8 mouse cellular contexts compared by ENCODE assay signal in the genomic region with DNA sequence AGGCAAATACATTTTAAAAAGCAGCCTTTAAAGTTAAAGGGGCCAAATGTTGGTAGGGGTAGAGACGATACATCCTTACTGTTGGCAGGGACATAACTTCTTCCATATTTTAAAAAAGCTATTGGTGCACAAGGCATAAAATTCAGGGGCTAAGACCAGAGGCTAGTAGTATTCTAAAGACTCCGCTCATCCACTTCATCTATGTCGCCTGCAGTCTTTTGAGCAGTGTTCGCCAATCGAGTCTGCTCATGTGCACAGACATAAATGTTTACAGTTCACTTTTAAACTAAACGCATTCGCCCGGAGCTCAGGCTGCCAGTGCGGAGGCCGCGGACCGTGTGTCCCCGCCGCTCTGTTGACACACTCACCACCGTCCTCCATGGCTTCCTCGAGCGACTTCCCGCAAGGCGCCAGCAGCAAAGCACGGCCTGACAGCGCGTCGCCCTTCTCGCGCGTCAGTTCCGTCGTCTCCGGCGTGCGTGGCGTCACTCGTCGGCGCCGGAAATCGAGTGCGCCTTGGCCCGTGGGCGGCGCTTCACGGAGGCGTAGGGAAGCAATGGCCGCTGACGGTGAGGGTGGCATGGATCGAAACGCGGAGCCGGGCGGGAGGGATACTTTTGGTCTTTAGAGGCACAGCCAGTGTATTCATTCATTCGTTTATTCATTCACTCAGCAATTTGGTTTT. TPM values are rescaled to one million over a fixed set of nuclear protein-coding genes. Genes with fewer than 3 reads are reported as not detected.
A peak's percentile ranks its signal among the peaks of the same experiment; 100 is the strongest.
DNase-seq lines count a peak whose midpoint lies in the region; ATAC-seq and TF ChIP-seq lines count a peak whose summit lies in the region.

A gene (minus strand): TSS at position 499 of the 685 bp plus-strand sequence.
A gene (plus strand): TSS at position 508 of the 685 bp plus-strand sequence.

- no peaks in the 10 kb centered on the region for H3K9me3 ChIP-seq in embryonic facial prominence, embryonic 13.5 days
- no peaks in the 10 kb centered on the region for H3K9me3 ChIP-seq in limb, embryonic 12.5 days
- H3K9me3 ChIP-seq in midbrain, embryonic 15.5 days, result no peaks in the 10 kb centered on the region

- H3K4me1 ChIP-seq in embryonic facial prominence, embryonic 13.5 days, result peaks cover 25% of the 10 kb centered on the region
- H3K4me1 ChIP-seq in kidney, adult 2 months (ENCODE audit: control insufficient read depth, insufficient read depth, low read length), result peaks cover 2% of the 10 kb centered on the region; the same call in 1 of the 2 replicates
- H3K4me1 ChIP-seq in limb, embryonic 12.5 days (replicated peaks), result peaks cover 18% of the 10 kb centered on the region
- peaks cover 25% of the 10 kb centered on the region for H3K4me1 ChIP-seq in midbrain, embryonic 15.5 days
- H3K4me1 ChIP-seq in spleen, adult 2 months (ENCODE audit: control insufficient read depth, insufficient read depth, insufficient read length), result peaks cover 5% of the 10 kb centered on the region; the same call in 1 of the 2 replicates

- H3K27me3 ChIP-seq in embryonic facial prominence, embryonic 13.5 days, result no peaks in the 10 kb centered on the region
- H3K27me3 ChIP-seq in kidney, adult 2 months (replicated peaks; ENCODE audit: control insufficient read depth, insufficient read depth, low read length), result no peaks in the 10 kb centered on the region
- no peaks in the 10 kb centered on the region for H3K27me3 ChIP-seq in limb, embryonic 12.5 days
- no peaks in the 10 kb centered on the region for H3K27me3 ChIP-seq in midbrain, embryonic 15.5 days (replicated peaks)
- no peaks in the 10 kb centered on the region for H3K27me3 ChIP-seq in spleen, adult 2 months (ENCODE audit: control insufficient read depth, insufficient read depth, low read length)

- peak; percentile 96 for DNase-seq in 3134 (ENCODE audit: extremely low read depth, insufficient read length, low spot score)
- peak; percentile 95 to 96 for DNase-seq in adrenal gland, postnatal 36 days
- peak; percentile 95 to 97 for DNase-seq in heart, adult 18-20 months
- DNase-seq in kidney, adult 2 months, result peak; percentile 95
- peak; percentile 82 to 92 for DNase-seq in spleen, adult 2 months (ENCODE audit: low read depth in 1 of 2, low spot score in 2 of 2)

- peak within 1 kb of the TSS; percentile 18; the same call in 1 of the 2 replicates for H3K27ac ChIP-seq in embryonic facial prominence, embryonic 13.5 days
- H3K27ac ChIP-seq in kidney, adult 2 months (ENCODE audit: insufficient read depth, low read depth, low read length), result no peak within 1 kb of the TSS
- no peak within 1 kb of the TSS for H3K27ac ChIP-seq in limb, embryonic 12.5 days
- peak within 1 kb of the TSS; percentile 73 for H3K27ac ChIP-seq in midbrain, embryonic 15.5 days
- H3K27ac ChIP-seq in spleen, adult 2 months (ENCODE audit: insufficient read depth, low read length), result peak within 1 kb of the TSS; percentile 36; the same call in 1 of the 2 replicates

- H3K4me3 ChIP-seq in embryonic facial prominence, embryonic 13.5 days, result peak within 1 kb of the TSS; percentile 72
- peak within 1 kb of the TSS; percentile 74 for H3K4me3 ChIP-seq in kidney, adult 2 months (ENCODE audit: insufficient read depth, low read depth, low read length)
- peak within 1 kb of the TSS; percentile 80 for H3K4me3 ChIP-seq in limb, embryonic 12.5 days (replicated peaks)
- H3K4me3 ChIP-seq in midbrain, embryonic 15.5 days, result peak within 1 kb of the TSS; percentile 78
- H3K4me3 ChIP-seq in spleen, adult 2 months (ENCODE audit: extremely low read depth, insufficient read depth, insufficient read length), result peak within 1 kb of the TSS; percentile 67

- H3K4me2 ChIP-seq in embryonic facial prominence, embryonic 13.5 days, result peak within 1 kb of the TSS; percentile 94
- H3K4me2 ChIP-seq in limb, embryonic 12.5 days, result peak within 1 kb of the TSS; percentile 90
- H3K4me2 ChIP-seq in midbrain, embryonic 15.5 days, result peak within 1 kb of the TSS; percentile 90

- WGBS in embryonic facial prominence, embryonic 13.5 days, result 1% methylated on average over 51 of the region's 51 CpGs
- 1% methylated on average over 51 of the region's 51 CpGs for WGBS in kidney, adult 2 months
- under 1% methylated on average over 51 of the region's 51 CpGs for WGBS in limb, embryonic 12.5 days
- 1% methylated on average over 51 of the region's 51 CpGs for WGBS in midbrain, embryonic 15.5 days
- under 1% methylated on average over 51 of the region's 51 CpGs for WGBS in spleen, adult 2 months

- ATAC-seq in embryonic facial prominence, embryonic 13.5 days (ENCODE audit: insufficient number of reproducible peaks, insufficient read depth, low FRiP score, low TSS enrichment, low read depth), result peak; percentile 65
- ATAC-seq in limb, embryonic 12.5 days (ENCODE audit: insufficient number of reproducible peaks, insufficient read depth, low FRiP score, low TSS enrichment, low read depth), result peak; percentile 85
- peak; percentile 93 for ATAC-seq in midbrain, embryonic 15.5 days (replicated peaks)

- peaks cover 46% of the 10 kb centered on the region for H3K36me3 ChIP-seq in embryonic facial prominence, embryonic 13.5 days
- H3K36me3 ChIP-seq in kidney, adult 2 months (ENCODE audit: control insufficient read depth, insufficient read depth, low read length), result no peaks in the 10 kb centered on the region
- peaks cover 56% of the 10 kb centered on the region for H3K36me3 ChIP-seq in limb, embryonic 12.5 days
- H3K36me3 ChIP-seq in midbrain, embryonic 15.5 days (replicated peaks), result peaks cover 15% of the 10 kb centered on the region; the same call in 1 of the 2 replicates
- peaks cover 18% of the 10 kb centered on the region for H3K36me3 ChIP-seq in spleen, adult 2 months (ENCODE audit: control insufficient read depth, insufficient read depth, low read length)

- H3K9ac ChIP-seq in embryonic facial prominence, embryonic 13.5 days, result peak within 1 kb of the TSS; percentile 80
- peak within 1 kb of the TSS; percentile 78 for H3K9ac ChIP-seq in limb, embryonic 12.5 days (replicated peaks)
- H3K9ac ChIP-seq in midbrain, embryonic 15.5 days, result peak within 1 kb of the TSS; percentile 74

- TF ChIP-seq CTCF in kidney, adult 2 months (conservative IDR thresholded peaks at IDR 0.05; ENCODE audit: insufficient read depth, insufficient read length, low read depth, low read length), result no peak
- no peak for TF ChIP-seq CTCF in spleen, adult 2 months (IDR thresholded peaks at IDR 0.05; ENCODE audit: extremely low read depth, insufficient read depth, insufficient read length, insufficient replicate concordance)

- TF ChIP-seq POLR2A in kidney, adult 2 months (IDR thresholded peaks at IDR 0.05; ENCODE audit: low read depth, low read length), result peak; percentile 60
- peak; percentile 55 for TF ChIP-seq POLR2A in spleen, adult 2 months (IDR thresholded peaks at IDR 0.05; ENCODE audit: low read depth, low read length)

RNA-seq across cellular contexts. Expression of the first gene that starts in this region (rescaled TPM):
- 10 to 100 TPM; 43.6 to 55.3 TPM for total RNA-seq in adrenal gland, postnatal 36 days (2021)
- polyA plus RNA-seq in embryonic facial prominence, embryonic 13.5 days (2015; fragmentation: Nextera tagmentation; extraction: Ambion mirVana), result 74.1 and 76.3 TPM in 2 replicates
- total RNA-seq in heart, adult 18-20 months (2021), result 10 to 100 TPM; 26.7 to 26.8 TPM
- 20.5 and 23.6 TPM in 2 replicates for polyA plus RNA-seq in kidney, adult 2 months (2012; rRNA removed)
- 71.2 and 74.7 TPM in 2 replicates for polyA plus RNA-seq in limb, embryonic 12.5 days (2016; fragmentation: Nextera tagmentation; extraction: Ambion mirVana)
- polyA plus RNA-seq in midbrain, embryonic 15.5 days (2015; fragmentation: Nextera tagmentation; extraction: Ambion mirVana), result 62.6 and 63.4 TPM in 2 replicates
- 9.8 and 11.6 TPM in 2 replicates for polyA plus RNA-seq in spleen, adult 2 months (2012; rRNA removed)

RNA-seq across cellular contexts. Expression of the second gene that starts in this region (rescaled TPM):
- 10 to 100 TPM; 40.4 to 44.2 TPM for total RNA-seq in adrenal gland, postnatal 36 days (2021)
- polyA plus RNA-seq in embryonic facial prominence, embryonic 13.5 days (2015; fragmentation: Nextera tagmentation; extraction: Ambion mirVana), result 69.1 and 72.3 TPM in 2 replicates
- 10 to 100 TPM; 18.3 to 20.2 TPM for total RNA-seq in heart, adult 18-20 months (2021)
- polyA plus RNA-seq in kidney, adult 2 months (2012; rRNA removed), result 34.5 and 35.1 TPM in 2 replicates
- 86.6 and 90.0 TPM in 2 replicates for polyA plus RNA-seq in limb, embryonic 12.5 days (2016; fragmentation: Nextera tagmentation; extraction: Ambion mirVana)
- 45.1 and 48.1 TPM in 2 replicates for polyA plus RNA-seq in midbrain, embryonic 15.5 days (2015; fragmentation: Nextera tagmentation; extraction: Ambion mirVana)
- 25.9 and 29.4 TPM in 2 replicates for polyA plus RNA-seq in spleen, adult 2 months (2012; rRNA removed)

Comparison
In these comparisons a context has a peak if more than half of its experiments do, and no peak if none do; other contexts are left out.
1. H3K27ac ChIP-seq: peak in embryonic facial prominence, embryonic 13.5 days (single experiment), midbrain, embryonic 15.5 days (single experiment) and spleen, adult 2 months (single experiment); none in kidney, adult 2 months (single experiment) and limb, embryonic 12.5 days (single experiment).
2. Peak in every context shown above with its lines, with median percentiles within 50 percentile points of each other: DNase-seq, ATAC-seq, H3K4me2 ChIP-seq, H3K4me3 ChIP-seq and H3K9ac ChIP-seq.